Mouse (Mus musculus) ES-Bruce4 (cell line): ENCODE measurements around the gene Atp1a4. TPM values are rescaled to one million over a fixed set of nuclear protein-coding genes. Genes with fewer than 3 reads are reported as not detected.

ENCODE experiments used
- H3K27ac ChIP-seq: 2 replicates; pipeline ENCODE4 v1.5.1; 2012; ENCODE audit warnings: low read length, inconsistent platforms; ENCODE audit not compliant: insufficient read depth
- H3K27me3 ChIP-seq: 2 replicates; pipeline ENCODE4 v1.6.1; 2012; ENCODE audit warnings: mild to moderate bottlenecking, low read length, inconsistent platforms; ENCODE audit not compliant: control insufficient read depth, poor library complexity, insufficient read depth, severe bottlenecking
- H3K36me3 ChIP-seq: 2 replicates; pipeline ENCODE4 v1.6.1; 2012; ENCODE audit warnings: inconsistent platforms, mild to moderate bottlenecking, low read length, moderate library complexity; ENCODE audit not compliant: control insufficient read depth, poor library complexity, insufficient read depth, severe bottlenecking
- H3K4me1 ChIP-seq: one replicate; pipeline ENCODE4 v1.8.1; 2011; ENCODE audit warnings: low read length; ENCODE audit not compliant: control insufficient read depth, insufficient read depth
- H3K4me3 ChIP-seq: 2 replicates; pipeline ENCODE4 v1.5.1; 2011; ENCODE audit warnings: low read depth, mild to moderate bottlenecking, low read length
- H3K9ac ChIP-seq: 2 replicates; pipeline ENCODE4 v1.6.1; 2012; ENCODE audit warnings: low read depth, mild to moderate bottlenecking, inconsistent platforms; ENCODE audit not compliant: poor library complexity, severe bottlenecking
- H3K9me3 ChIP-seq: replicated peaks from 2 replicates; pipeline ENCODE4 v1.6.1; 2012; ENCODE audit warnings: mild to moderate bottlenecking, low read length, inconsistent platforms; ENCODE audit not compliant: control insufficient read depth, poor library complexity, insufficient read depth, severe bottlenecking
- CTCF ChIP-seq: IDR thresholded peaks from one replicate; pipeline ENCODE4 v1.8.1; 2011; ENCODE audit warnings: low read depth, low read length
- EP300 ChIP-seq: IDR thresholded peaks from 2 replicates; pipeline ENCODE4 v1.6.1; 2011; ENCODE audit warnings: low read depth, low read length; ENCODE audit not compliant: insufficient read depth
- POLR2A ChIP-seq: IDR thresholded peaks from one replicate; pipeline ENCODE4 v1.8.1; 2011; ENCODE audit warnings: low read length; ENCODE audit not compliant: insufficient read depth
- polyA plus RNA-seq: library from polyadenylated mRNA; stranded (reverse); fragments of >200 nt; gene quantifications from 2 replicates; pipeline ENCODE4 v1.2.4, GENCODE M21; 2011; ENCODE audit warnings: low read depth; ENCODE audit not compliant: missing spikeins, insufficient read depth, insufficient read length

Atp1a4 gene
- polyA plus RNA-seq, 1 experiment, result not detected

DNA sequence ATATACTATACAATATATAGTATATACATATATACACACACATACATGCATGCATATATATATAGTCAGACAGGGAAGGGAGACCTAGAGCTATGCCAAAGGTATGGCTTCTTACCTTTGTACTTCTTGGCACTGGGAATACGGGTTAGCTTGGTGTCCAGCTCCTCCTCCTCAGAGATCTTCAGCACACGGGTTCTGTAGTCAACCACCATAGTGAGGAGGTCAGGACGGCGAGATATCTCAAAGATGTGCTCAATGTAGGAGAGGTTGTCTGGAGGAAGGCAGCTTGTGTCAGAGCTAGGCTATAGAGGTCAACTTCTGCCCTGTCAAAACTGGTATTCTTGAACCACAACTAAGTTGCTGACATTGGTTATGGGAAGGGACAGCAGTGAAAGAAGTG lies 59.2 kb downstream of the Atp1a4 start:
- Histone ChIP-seq H3K4me1 (peaks cover 9% of the 10 kb centered on the region), H3K36me3 (peaks cover 36% of the 10 kb centered on the region), H3K27me3 (no peaks in the 10 kb centered on the region), H3K9me3 (no peaks in the 10 kb centered on the region), H3K9ac (no peak overlapping the region), H3K4me3 (no peak overlapping the region), H3K27ac (no peak overlapping the region)
- no peak for TF ChIP-seq CTCF
- TF ChIP-seq EP300, result no peak
- no peak for TF ChIP-seq POLR2A

DNA sequence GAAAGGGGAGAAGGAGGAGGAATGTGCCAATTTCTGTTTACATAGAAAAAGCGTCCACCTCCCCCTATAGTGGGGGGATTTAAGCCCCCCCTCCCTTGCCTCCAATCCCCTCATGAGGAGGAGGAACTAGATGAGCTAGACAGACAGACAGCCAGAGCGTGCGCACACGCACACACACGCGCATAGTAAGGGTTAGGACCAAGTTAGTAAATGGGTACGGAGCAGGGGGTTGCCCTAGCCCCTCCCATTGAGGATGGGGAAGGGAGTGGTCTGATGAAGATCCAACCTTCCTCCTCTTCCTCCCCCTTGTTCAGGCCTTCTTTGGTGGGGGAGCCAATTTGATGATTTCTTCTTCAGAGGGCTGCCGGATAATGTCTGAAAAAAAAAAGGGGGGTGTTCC lies 59.9 kb downstream of the Atp1a4 start:
- H3K27ac ChIP-seq, result no peak overlapping the region
- TF ChIP-seq POLR2A (no peak), EP300 (no peak), CTCF (no peak)
- peaks cover 4% of the 10 kb centered on the region for H3K4me1 ChIP-seq
- H3K9ac ChIP-seq, result no peak overlapping the region
- peaks cover 42% of the 10 kb centered on the region for H3K36me3 ChIP-seq
- no peaks in the 10 kb centered on the region for H3K9me3 ChIP-seq
- H3K4me3 ChIP-seq, result no peak overlapping the region
- no peaks in the 10 kb centered on the region for H3K27me3 ChIP-seq

DNA sequence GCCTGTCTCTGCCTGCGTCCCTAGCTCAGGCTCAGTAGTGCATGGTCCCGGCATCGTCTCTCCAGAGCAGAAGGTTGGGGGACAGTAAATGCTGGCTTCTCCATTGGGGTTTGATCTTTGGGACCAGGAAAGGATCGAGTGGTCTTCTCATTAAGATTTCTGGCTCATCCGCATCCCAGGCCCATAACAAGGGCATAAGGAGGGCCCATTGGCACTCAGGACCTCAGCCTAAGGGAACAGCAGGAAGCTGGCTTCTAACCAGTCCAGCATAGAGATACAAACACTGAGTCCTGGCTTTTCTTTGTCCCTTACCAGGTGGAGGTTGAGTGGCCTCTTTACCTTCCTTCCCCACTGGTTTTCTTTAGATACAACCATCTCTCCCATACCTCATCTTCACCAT lies 60.4 kb downstream of the Atp1a4 start:
- Histone ChIP-seq H3K9me3 (no peaks in the 10 kb centered on the region), H3K27ac (no peak overlapping the region), H3K27me3 (no peaks in the 10 kb centered on the region), H3K4me3 (no peak overlapping the region), H3K9ac (no peak overlapping the region), H3K4me1 (peaks cover 4% of the 10 kb centered on the region), H3K36me3 (peaks cover 42% of the 10 kb centered on the region)
- no peak for TF ChIP-seq CTCF

DNA sequence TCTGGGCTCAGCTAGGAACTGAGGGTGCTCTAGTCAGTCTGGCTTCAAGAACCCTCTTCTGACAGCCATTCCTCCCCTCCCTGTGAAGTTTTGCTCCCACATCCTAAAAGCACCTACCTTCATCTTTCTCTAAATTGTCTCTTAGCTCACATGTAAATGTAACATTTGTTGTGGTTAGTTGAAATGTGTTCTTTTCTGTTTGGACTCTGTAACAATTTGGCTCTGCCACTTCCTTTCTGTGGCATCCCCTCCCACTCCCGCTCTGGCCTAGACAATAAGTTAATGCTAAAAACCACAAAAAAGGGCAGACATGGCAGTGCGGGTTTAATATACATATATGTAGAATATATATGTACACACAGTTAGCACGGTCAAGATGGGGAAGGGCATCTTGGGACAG lies 61.1 kb downstream of the Atp1a4 start:
- Histone ChIP-seq H3K9ac (no peak overlapping the region), H3K4me1 (peaks cover 3% of the 10 kb centered on the region), H3K27ac (no peak overlapping the region), H3K9me3 (no peaks in the 10 kb centered on the region), H3K36me3 (peaks cover 48% of the 10 kb centered on the region), H3K4me3 (no peak overlapping the region), H3K27me3 (no peaks in the 10 kb centered on the region)
- TF ChIP-seq EP300, result no peak
- no peak for TF ChIP-seq POLR2A
- TF ChIP-seq CTCF, result no peak

DNA sequence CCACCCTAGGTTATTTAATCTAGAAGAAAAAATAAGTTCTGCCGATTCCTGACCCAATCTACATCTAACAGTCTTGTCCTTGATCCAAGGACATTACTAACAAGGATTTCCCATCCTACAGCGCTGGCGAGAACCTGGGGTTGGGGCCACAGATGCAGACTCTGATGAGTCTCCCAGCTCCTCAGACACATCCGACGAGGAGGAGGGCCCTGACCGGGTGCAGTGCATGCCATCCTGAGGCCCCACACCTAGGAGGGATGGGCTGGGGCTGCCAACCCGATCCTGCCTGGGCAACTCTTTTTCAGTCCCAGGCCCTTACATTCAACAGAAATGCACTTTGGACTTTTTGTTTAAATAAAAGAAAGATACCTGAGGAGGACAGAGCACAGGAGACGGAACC lies 63.8 kb downstream of the Atp1a4 start:
- H3K36me3 ChIP-seq, result peaks cover 71% of the 10 kb centered on the region
- no peaks in the 10 kb centered on the region for H3K4me1 ChIP-seq
- no peaks in the 10 kb centered on the region for H3K27me3 ChIP-seq
- H3K27ac ChIP-seq, result peak overlapping the region; percentile 52; the same call in 1 of the 2 replicates
- H3K9me3 ChIP-seq, result no peaks in the 10 kb centered on the region
- no peak for TF ChIP-seq EP300
- no peak for TF ChIP-seq POLR2A
- no peak for TF ChIP-seq CTCF
- H3K9ac ChIP-seq, result no peak overlapping the region
- H3K4me3 ChIP-seq, result no peak overlapping the region

DNA sequence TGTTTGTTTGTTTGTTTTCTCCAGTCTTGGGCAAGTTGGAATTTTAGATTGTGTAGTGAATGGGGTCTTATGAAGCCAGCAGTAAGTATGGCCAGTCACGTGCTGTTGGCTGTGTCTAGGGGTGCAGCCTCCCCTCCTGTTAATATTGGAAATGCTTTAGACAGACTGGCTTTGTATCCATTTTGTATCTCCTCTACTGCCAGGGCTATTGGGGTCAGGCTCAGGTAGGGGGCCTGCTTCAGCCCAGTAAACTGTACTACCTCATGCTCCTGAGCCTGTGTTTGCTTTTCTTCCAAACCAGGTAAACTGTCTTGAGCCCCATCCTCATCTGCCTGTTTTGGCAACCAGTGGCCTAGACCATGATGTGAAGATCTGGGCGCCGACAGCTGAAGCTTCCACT lies 66.0 kb downstream of the Atp1a4 start:
- Histone ChIP-seq H3K9ac (no peak overlapping the region), H3K27ac (no peak overlapping the region), H3K4me1 (no peaks in the 10 kb centered on the region), H3K27me3 (no peaks in the 10 kb centered on the region), H3K9me3 (no peaks in the 10 kb centered on the region), H3K4me3 (no peak overlapping the region), H3K36me3 (peaks cover 81% of the 10 kb centered on the region)
- TF ChIP-seq EP300 (no peak), CTCF (no peak), POLR2A (no peak)
